Mouse (Mus musculus): ENCODE measurements around the gene Wfdc12. TPM values are rescaled to one million over a fixed set of nuclear protein-coding genes. Genes with fewer than 3 reads are reported as not detected.

Gene Wfdc12
- total and polyA plus RNA-seq, 2 experiments, result not detected

- Histone ChIP-seq H3K79me2 (ENCODE audit: control insufficient read depth, insufficient read depth, low read length) (no peaks in the 10 kb centered on the region), H3K4me1 (ENCODE audit: control insufficient read depth, insufficient read depth, low read length) (no peaks in the 10 kb centered on the region), H3K27me3 (ENCODE audit: control insufficient read depth, insufficient read depth, low read length) (no peaks in the 10 kb centered on the region), H3K9ac (ENCODE audit: low read depth, low read length) (no peak overlapping the region), H3K4me3 (ENCODE audit: insufficient read depth, low read depth, low read length) (no peak overlapping the region), H3K27ac (replicated peaks; ENCODE audit: insufficient read depth, low read depth, low read length) (no peak overlapping the region), H3K36me3 (ENCODE audit: control insufficient read depth, insufficient read depth, low read length) (no peaks in the 10 kb centered on the region)
- TF ChIP-seq POLR2A (IDR thresholded peaks at IDR 0.05; ENCODE audit: extremely low read depth, insufficient read depth, low read length), result no peak
- no peak for TF ChIP-seq CTCF (IDR thresholded peaks at IDR 0.05; ENCODE audit: low read depth, low read length)
- WGBS, result 89% methylated on average over 12 of the region's 12 CpGs
- DNase-seq (ENCODE audit: extremely low read depth, low read depth, low spot score), result no peak
Observed at GRCm38 (mm10) chr2:164146556-164146955, 43.9 kb downstream of the Wfdc12 start.

GRCm38 (mm10) chr2:164144541-164144940 lies 45.9 kb downstream of the Wfdc12 start:
- H3K27ac ChIP-seq (replicated peaks; ENCODE audit: insufficient read depth, low read depth, low read length), result no peak overlapping the region
- H3K27me3 ChIP-seq (ENCODE audit: control insufficient read depth, insufficient read depth, low read length), result no peaks in the 10 kb centered on the region
- H3K4me3 ChIP-seq (ENCODE audit: insufficient read depth, low read depth, low read length), result no peak overlapping the region
- H3K36me3 ChIP-seq (ENCODE audit: control insufficient read depth, insufficient read depth, low read length), result no peaks in the 10 kb centered on the region
- H3K79me2 ChIP-seq (ENCODE audit: control insufficient read depth, insufficient read depth, low read length), result no peaks in the 10 kb centered on the region
- H3K4me1 ChIP-seq (ENCODE audit: control insufficient read depth, insufficient read depth, low read length), result no peaks in the 10 kb centered on the region
- TF ChIP-seq POLR2A (IDR thresholded peaks at IDR 0.05; ENCODE audit: extremely low read depth, insufficient read depth, low read length) (no peak), CTCF (IDR thresholded peaks at IDR 0.05; ENCODE audit: low read depth, low read length) (no peak)
- H3K9ac ChIP-seq (ENCODE audit: low read depth, low read length), result no peak overlapping the region
- WGBS, result 87% methylated on average over 10 of the region's 10 CpGs
- no peak for DNase-seq (ENCODE audit: extremely low read depth, low read depth, low spot score)

GRCm38 (mm10) chr2:164144025-164144424 lies 46.4 kb downstream of the Wfdc12 start:
- no peak overlapping the region for H3K4me3 ChIP-seq (ENCODE audit: insufficient read depth, low read depth, low read length)
- no peaks in the 10 kb centered on the region for H3K36me3 ChIP-seq (ENCODE audit: control insufficient read depth, insufficient read depth, low read length)
- no peaks in the 10 kb centered on the region for H3K27me3 ChIP-seq (ENCODE audit: control insufficient read depth, insufficient read depth, low read length)
- 83% methylated on average over 6 of the region's 6 CpGs for WGBS
- TF ChIP-seq CTCF (IDR thresholded peaks at IDR 0.05; ENCODE audit: low read depth, low read length) (no peak), POLR2A (IDR thresholded peaks at IDR 0.05; ENCODE audit: extremely low read depth, insufficient read depth, low read length) (no peak)
- no peaks in the 10 kb centered on the region for H3K79me2 ChIP-seq (ENCODE audit: control insufficient read depth, insufficient read depth, low read length)
- H3K9ac ChIP-seq (ENCODE audit: low read depth, low read length), result no peak overlapping the region
- no peak for DNase-seq (ENCODE audit: extremely low read depth, low read depth, low spot score)
- H3K27ac ChIP-seq (replicated peaks; ENCODE audit: insufficient read depth, low read depth, low read length), result no peak overlapping the region
- H3K4me1 ChIP-seq (ENCODE audit: control insufficient read depth, insufficient read depth, low read length), result no peaks in the 10 kb centered on the region

GRCm38 (mm10) chr2:164142021-164142420 lies 48.4 kb downstream of the Wfdc12 start:
- H3K4me1 ChIP-seq (ENCODE audit: control insufficient read depth, insufficient read depth, low read length), result no peaks in the 10 kb centered on the region
- no peaks in the 10 kb centered on the region for H3K79me2 ChIP-seq (ENCODE audit: control insufficient read depth, insufficient read depth, low read length)
- H3K4me3 ChIP-seq (ENCODE audit: insufficient read depth, low read depth, low read length), result no peak overlapping the region
- 90% methylated on average over 10 of the region's 10 CpGs for WGBS
- H3K9ac ChIP-seq (ENCODE audit: low read depth, low read length), result no peak overlapping the region
- no peak for DNase-seq (ENCODE audit: extremely low read depth, low read depth, low spot score)
- no peaks in the 10 kb centered on the region for H3K36me3 ChIP-seq (ENCODE audit: control insufficient read depth, insufficient read depth, low read length)
- no peaks in the 10 kb centered on the region for H3K27me3 ChIP-seq (ENCODE audit: control insufficient read depth, insufficient read depth, low read length)
- no peak for TF ChIP-seq CTCF (IDR thresholded peaks at IDR 0.05; ENCODE audit: low read depth, low read length)
- TF ChIP-seq POLR2A (IDR thresholded peaks at IDR 0.05; ENCODE audit: extremely low read depth, insufficient read depth, low read length), result no peak
- no peak overlapping the region for H3K27ac ChIP-seq (replicated peaks; ENCODE audit: insufficient read depth, low read depth, low read length)

Other genes with a start within 250 kb of the Wfdc12 start
- 36.3 and 42.6 TPM in 2 replicates for gene Ywhab, start 195.6 kb downstream of the Wfdc12 start, total RNA-seq (2014; rRNA removed)
- 16.9 and 17.2 TPM in 2 replicates for gene Ywhab, start 195.6 kb downstream of the Wfdc12 start, polyA plus RNA-seq (2012; rRNA removed)
- gene Pabpc1l, start 165.2 kb downstream of the Wfdc12 start, total RNA-seq (2014; rRNA removed), result under 0.01 TPM in 1 of 2 replicates, not detected in the other
- not detected in 2 replicates for gene Pabpc1l, start 165.2 kb downstream of the Wfdc12 start, polyA plus RNA-seq (2012; rRNA removed)
- 10.1 and 13.9 TPM in 2 replicates for gene Stk4, start 120.3 kb downstream of the Wfdc12 start, total RNA-seq (2014; rRNA removed)
- 4.7 and 6.3 TPM in 2 replicates for gene Stk4, start 120.3 kb downstream of the Wfdc12 start, polyA plus RNA-seq (2012; rRNA removed)
- 6.0 and 7.4 TPM in 2 replicates for gene Tomm34, start 119.4 kb downstream of the Wfdc12 start, total RNA-seq (2014; rRNA removed)
- gene Tomm34, start 119.4 kb downstream of the Wfdc12 start, polyA plus RNA-seq (2012; rRNA removed), result 11.5 and 13.8 TPM in 2 replicates
- not detected in 2 replicates for gene Kcns1, start 19.5 kb downstream of the Wfdc12 start, total RNA-seq (2014; rRNA removed)
- gene Kcns1, start 19.5 kb downstream of the Wfdc12 start, polyA plus RNA-seq (2012; rRNA removed), result not detected in 2 replicates
- not detected in 2 replicates for gene Wfdc5, start 7.9 kb downstream of the Wfdc12 start, total RNA-seq (2014; rRNA removed)
- not detected in 2 replicates for gene Wfdc5, start 7.9 kb downstream of the Wfdc12 start, polyA plus RNA-seq (2012; rRNA removed)
- not detected in 2 replicates for gene Wfdc15a, start 9.5 kb upstream of the Wfdc12 start, total RNA-seq (2014; rRNA removed)
- not detected in 2 replicates for gene Wfdc15a, start 9.5 kb upstream of the Wfdc12 start, polyA plus RNA-seq (2012; rRNA removed)
- 0.28 TPM in 1 of 2 replicates, not detected in the other for gene Wfdc15b, start 31.1 kb upstream of the Wfdc12 start, total RNA-seq (2014; rRNA removed)
- gene Wfdc15b, start 31.1 kb upstream of the Wfdc12 start, polyA plus RNA-seq (2012; rRNA removed), result 0.24 TPM in 1 of 2 replicates, not detected in the other
- gene Svs2, start 47.9 kb upstream of the Wfdc12 start, total RNA-seq (2014; rRNA removed), result not detected in 2 replicates
- gene Svs2, start 47.9 kb upstream of the Wfdc12 start, polyA plus RNA-seq (2012; rRNA removed), result not detected in 2 replicates
- not detected in 2 replicates for gene Svs3b, start 66.0 kb upstream of the Wfdc12 start, total RNA-seq (2014; rRNA removed)
- gene Svs3b, start 66.0 kb upstream of the Wfdc12 start, polyA plus RNA-seq (2012; rRNA removed), result not detected in 2 replicates
- not detected in 2 replicates for gene Svs4, start 87.9 kb upstream of the Wfdc12 start, total RNA-seq (2014; rRNA removed)
- gene Svs4, start 87.9 kb upstream of the Wfdc12 start, polyA plus RNA-seq (2012; rRNA removed), result not detected in 2 replicates
- gene Svs3a, start 98.7 kb upstream of the Wfdc12 start, total RNA-seq (2014; rRNA removed), result not detected in 2 replicates
- gene Svs3a, start 98.7 kb upstream of the Wfdc12 start, polyA plus RNA-seq (2012; rRNA removed), result not detected in 2 replicates
- gene Svs6, start 126.1 kb upstream of the Wfdc12 start, total RNA-seq (2014; rRNA removed), result not detected in 2 replicates
- not detected in 2 replicates for gene Svs6, start 126.1 kb upstream of the Wfdc12 start, polyA plus RNA-seq (2012; rRNA removed)
- gene Svs5, start 142.1 kb upstream of the Wfdc12 start, total RNA-seq (2014; rRNA removed), result not detected in 2 replicates
- gene Svs5, start 142.1 kb upstream of the Wfdc12 start, polyA plus RNA-seq (2012; rRNA removed), result not detected in 2 replicates
- 0.94 and 1.4 TPM in 2 replicates for gene Slpi, start 198.5 kb upstream of the Wfdc12 start, total RNA-seq (2014; rRNA removed)
- gene Slpi, start 198.5 kb upstream of the Wfdc12 start, polyA plus RNA-seq (2012; rRNA removed), result 4.5 and 5.7 TPM in 2 replicates
- 0.18 and 0.20 TPM in 2 replicates for gene Rbpjl, start 212.5 kb upstream of the Wfdc12 start, total RNA-seq (2014; rRNA removed)
- gene Rbpjl, start 212.5 kb upstream of the Wfdc12 start, polyA plus RNA-seq (2012; rRNA removed), result not detected in 2 replicates
- 0.07 and 0.09 TPM in 2 replicates for gene Matn4, start 214.6 kb upstream of the Wfdc12 start, total RNA-seq (2014; rRNA removed)
- 0.04 and 0.05 TPM in 2 replicates for gene Matn4, start 214.6 kb upstream of the Wfdc12 start, polyA plus RNA-seq (2012; rRNA removed)